Mouse (Mus musculus) lung, adult 2 months (tissue): ENCODE measurements at regions not wholly inside any gene's neighbourhood (a gene's known extent, or its start where the extent isn't known, plus 50 kb on each side); places are given as distances from the start of the nearest gene placed in this dataset.
"Not testable (repeated sequence)": the region's sequence is repeated elsewhere in the genome, so short reads cannot be mapped to it uniquely, and the experiment has no call there.

ENCODE experiments used
- DNase-seq: peaks from one replicate; pipeline ENCODE4 v3.0.0; 2022
- H3K4me1 ChIP-seq: fragments of 200-500 bp; 2 replicates; pipeline ENCODE4 v1.6.1; 2011; ENCODE audit warnings: low read length; ENCODE audit not compliant: control insufficient read depth, insufficient read depth
- H3K4me3 ChIP-seq: fragments of 200-500 bp; replicated peaks from 2 replicates; pipeline ENCODE3; 2011; ENCODE audit warnings: low read depth, mild to moderate bottlenecking, control low read depth, low read length; ENCODE audit errors: extremely low read depth
- CTCF ChIP-seq: fragments of 200-500 bp; IDR thresholded peaks from 2 replicates; pipeline ENCODE4 v1.5.1; 2011; ENCODE audit warnings: mild to moderate bottlenecking, low read length, control low read depth; ENCODE audit not compliant: insufficient read depth
- POLR2A ChIP-seq: fragments of 200-500 bp; IDR thresholded peaks from 2 replicates; pipeline ENCODE4 v1.6.1; 2011; ENCODE audit warnings: low read depth, mild to moderate bottlenecking, control low read depth, low read length, borderline replicate concordance; ENCODE audit errors: extremely low read depth
- WGBS: fragments of 180-500 bp; shearing (Covaris S2); methylation state at CpG from one replicate; pipeline ENCODE4 v1.1.7; 2018; 5-methylcytosine and 5-hydroxymethylcytosine counted together

DNA sequence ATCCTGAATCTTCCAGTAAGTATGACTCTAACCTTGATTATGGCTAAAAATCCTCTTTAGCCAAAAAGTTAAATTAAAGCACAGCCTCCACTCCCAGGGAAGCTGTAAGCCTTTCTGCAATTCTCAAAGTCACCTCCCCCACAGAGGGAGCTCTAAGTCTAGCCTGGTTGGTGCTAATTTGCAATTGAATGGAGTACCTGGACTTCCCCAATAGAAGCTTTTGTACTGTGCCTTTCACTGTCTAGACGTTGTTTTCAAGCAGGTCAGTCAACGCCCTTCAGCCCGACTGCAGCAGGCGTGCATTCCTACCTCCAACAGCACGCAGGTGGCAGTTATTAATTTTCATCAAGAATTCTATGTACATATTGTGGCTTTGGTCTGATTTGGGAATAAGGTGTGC is 87.2 kb downstream of the Catsperg2 start:
- WGBS: 84% methylated on average over 5 of the region's 5 CpGs
- not testable (repeated sequence) for DNase-seq, H3K4me1 ChIP-seq, H3K4me3 ChIP-seq

DNA sequence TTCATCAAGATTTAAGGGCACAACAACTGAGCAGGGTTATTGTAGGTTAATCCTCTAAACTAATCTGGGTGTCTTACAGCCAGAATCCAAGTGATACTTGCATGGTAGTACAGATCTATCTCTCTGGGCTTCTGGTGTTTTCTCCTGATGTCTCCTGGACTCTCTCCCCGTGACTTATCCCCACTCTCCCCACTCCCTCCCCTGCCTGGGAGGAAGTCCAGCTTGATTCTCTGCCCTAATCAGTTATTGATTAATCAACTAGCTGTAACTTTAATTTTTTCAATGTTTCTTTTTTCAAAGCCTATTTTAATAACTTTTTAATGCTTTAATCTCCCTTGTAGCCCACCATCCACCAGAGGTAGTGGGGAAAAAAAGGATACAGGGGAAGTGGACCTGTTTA is 83.9 kb upstream of the Sipa1l3 start:
- no peak for DNase-seq
- Histone ChIP-seq H3K4me1 (no peaks in the 10 kb centered on the region), H3K4me3 (no peak overlapping the region)
- WGBS: 52% methylated on average over 1 of the region's 1 CpGs
- TF ChIP-seq CTCF (no peak), POLR2A (no peak)

DNA sequence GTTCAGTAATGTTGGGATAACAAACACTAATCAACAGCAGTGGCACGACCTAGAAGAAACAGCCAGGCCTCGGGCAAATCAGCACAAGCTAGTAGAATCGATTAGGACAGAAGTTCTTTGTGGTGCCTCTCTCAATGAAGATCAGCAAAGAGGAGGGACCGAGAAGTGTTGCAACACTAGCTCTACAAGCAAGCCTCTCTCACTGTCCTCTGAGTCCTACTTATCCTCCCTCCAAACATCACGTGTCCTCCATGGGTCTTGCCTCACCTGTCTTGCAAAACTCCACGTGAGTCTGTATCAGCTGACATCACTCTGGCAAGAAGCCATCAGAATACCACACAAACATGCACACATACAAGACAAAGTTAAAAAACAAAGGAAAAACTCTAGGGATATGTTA is 82.9 kb upstream of the Sipa1l3 start:
- DNase-seq: no peak
- Histone ChIP-seq H3K4me3 (no peak overlapping the region), H3K4me1 (no peaks in the 10 kb centered on the region)
- 62% methylated on average over 6 of the region's 6 CpGs for WGBS
- no peak for TF ChIP-seq CTCF
- no peak for TF ChIP-seq POLR2A

- DNase-seq: peak; percentile 53
- H3K4me3 ChIP-seq, H3K4me1 ChIP-seq: not testable (repeated sequence)
- TF ChIP-seq CTCF: peak; percentile 55
- WGBS: 25% methylated on average over 7 of the region's 7 CpGs
These were observed 78.8 kb upstream of the Sipa1l3 start for GRCm38 (mm10) chr7:29597291-29597690.

GRCm38 (mm10) chr7:29578128-29578527 is 59.7 kb upstream of the Sipa1l3 start:
- Histone ChIP-seq H3K4me1 (no peaks in the 10 kb centered on the region), H3K4me3 (no peak overlapping the region)
- TF ChIP-seq CTCF (no peak), POLR2A (no peak)
- no peak for DNase-seq
- 46% methylated on average over 5 of the region's 5 CpGs for WGBS

- TF ChIP-seq POLR2A: no peak
- TF ChIP-seq CTCF: no peak
- no peak for DNase-seq
- no peaks in the 10 kb centered on the region for H3K4me1 ChIP-seq
- 8% methylated on average over 1 of the region's 1 CpGs for WGBS
- no peak overlapping the region for H3K4me3 ChIP-seq
These were observed 57.2 kb upstream of the Sipa1l3 start for GRCm38 (mm10) chr7:29575606-29576005.
